Mouse (Mus musculus): ENCODE measurements around the gene Wdr4. TPM values are rescaled to one million over a fixed set of nuclear protein-coding genes. Genes with fewer than 3 reads are reported as not detected.

Gene Wdr4
- polyA plus RNA-seq (2012; rRNA removed), result 24.5 and 24.9 TPM in 2 replicates

- peak; percentile 90 for TF ChIP-seq POLR2A (IDR thresholded peaks at IDR 0.05; ENCODE audit: low read depth, low read length)
- TF ChIP-seq CTCF (IDR thresholded peaks at IDR 0.05; ENCODE audit: extremely low read depth, insufficient read depth, insufficient read length, insufficient replicate concordance), result no peak
Observed at GRCm38 (mm10) chr17:31519946-31520838, at the start of gene Wdr4, which contains the start of gene Ndufv3. TSS of gene Wdr4 (minus strand) at chr17:31519980. TSS of gene Ndufv3 (plus strand) at chr17:31520115.

GRCm38 (mm10) chr17:31566276-31566675, 46.5 kb upstream of the Wdr4 start:
- 79% methylated on average over 6 of the region's 6 CpGs for WGBS
- TF ChIP-seq POLR2A (IDR thresholded peaks at IDR 0.05; ENCODE audit: low read depth, low read length), result no peak
- TF ChIP-seq CTCF (IDR thresholded peaks at IDR 0.05; ENCODE audit: extremely low read depth, insufficient read depth, insufficient read length, insufficient replicate concordance), result no peak

More at GRCm38 (mm10) chr17:31519946-31520838, at the start of gene Wdr4, which contains the start of gene Ndufv3:
- Histone ChIP-seq H3K27ac (ENCODE audit: insufficient read depth, low read length) (peak within 1 kb of the TSS; percentile 71), H3K4me1 (ENCODE audit: control insufficient read depth, insufficient read depth, insufficient read length) (peaks cover 3% of the 10 kb centered on the region; the same call in 1 of the 2 replicates), H3K4me3 (ENCODE audit: extremely low read depth, insufficient read depth, insufficient read length) (peak within 1 kb of the TSS; percentile 78), H3K27me3 (ENCODE audit: control insufficient read depth, insufficient read depth, low read length) (no peaks in the 10 kb centered on the region), H3K36me3 (ENCODE audit: control insufficient read depth, insufficient read depth, low read length) (peaks cover 2% of the 10 kb centered on the region; the same call in 1 of the 2 replicates)
- under 1% methylated on average over 45 of the region's 45 CpGs for WGBS
- DNase-seq (ENCODE audit: low read depth in 1 of 2, low spot score in 2 of 2), result peak; percentile 99

GRCm38 (mm10) chr17:31565141-31566056, 45.6 kb upstream of the Wdr4 start:
- no peak for TF ChIP-seq POLR2A (IDR thresholded peaks at IDR 0.05; ENCODE audit: low read depth, low read length)
- no peak for TF ChIP-seq CTCF (IDR thresholded peaks at IDR 0.05; ENCODE audit: extremely low read depth, insufficient read depth, insufficient read length, insufficient replicate concordance)

More at GRCm38 (mm10) chr17:31566276-31566675, 46.5 kb upstream of the Wdr4 start:
- Histone ChIP-seq H3K27me3 (ENCODE audit: control insufficient read depth, insufficient read depth, low read length) (no peaks in the 10 kb centered on the region), H3K36me3 (ENCODE audit: control insufficient read depth, insufficient read depth, low read length) (no peaks in the 10 kb centered on the region), H3K4me3 (ENCODE audit: extremely low read depth, insufficient read depth, insufficient read length) (no peak overlapping the region), H3K4me1 (ENCODE audit: control insufficient read depth, insufficient read depth, insufficient read length) (peaks cover 9% of the 10 kb centered on the region; the same call in 1 of the 2 replicates), H3K27ac (ENCODE audit: insufficient read depth, low read length) (no peak overlapping the region)
- no peak for DNase-seq (ENCODE audit: low read depth in 1 of 2, low spot score in 2 of 2)

GRCm38 (mm10) chr17:31564858-31565140, 45.0 kb upstream of the Wdr4 start:
- Histone ChIP-seq H3K4me1 (ENCODE audit: control insufficient read depth, insufficient read depth, insufficient read length) (peaks cover 9% of the 10 kb centered on the region; the same call in 1 of the 2 replicates), H3K4me3 (ENCODE audit: extremely low read depth, insufficient read depth, insufficient read length) (peak overlapping the region; percentile 62), H3K27me3 (ENCODE audit: control insufficient read depth, insufficient read depth, low read length) (no peaks in the 10 kb centered on the region), H3K27ac (ENCODE audit: insufficient read depth, low read length) (peak overlapping the region; percentile 89), H3K36me3 (ENCODE audit: control insufficient read depth, insufficient read depth, low read length) (no peaks in the 10 kb centered on the region)
- 0% methylated on average over 7 of the region's 44 CpGs for WGBS
- TF ChIP-seq POLR2A (IDR thresholded peaks at IDR 0.05; ENCODE audit: low read depth, low read length), result no peak
- no peak for TF ChIP-seq CTCF (IDR thresholded peaks at IDR 0.05; ENCODE audit: extremely low read depth, insufficient read depth, insufficient read length, insufficient replicate concordance)
- no peak for DNase-seq (ENCODE audit: low read depth in 1 of 2, low spot score in 2 of 2)

More at GRCm38 (mm10) chr17:31565141-31566056, 45.6 kb upstream of the Wdr4 start:
- no peaks in the 10 kb centered on the region for H3K36me3 ChIP-seq (ENCODE audit: control insufficient read depth, insufficient read depth, low read length)
- peaks cover 9% of the 10 kb centered on the region; the same call in 1 of the 2 replicates for H3K4me1 ChIP-seq (ENCODE audit: control insufficient read depth, insufficient read depth, insufficient read length)
- H3K27me3 ChIP-seq (ENCODE audit: control insufficient read depth, insufficient read depth, low read length), result no peaks in the 10 kb centered on the region
- peak overlapping the region; percentile 62 for H3K4me3 ChIP-seq (ENCODE audit: extremely low read depth, insufficient read depth, insufficient read length)
- DNase-seq (ENCODE audit: low read depth in 1 of 2, low spot score in 2 of 2), result peak; percentile 28 to 62
- WGBS, result 1% methylated on average over 82 of the region's 88 CpGs
- H3K27ac ChIP-seq (ENCODE audit: insufficient read depth, low read length), result peak overlapping the region; percentile 89

- H3K4me3 ChIP-seq (ENCODE audit: extremely low read depth, insufficient read depth, insufficient read length), result peak within 1 kb of the TSS; percentile 74
- TF ChIP-seq CTCF (IDR thresholded peaks at IDR 0.05; ENCODE audit: extremely low read depth, insufficient read depth, insufficient read length, insufficient replicate concordance), result no peak
- no peak for TF ChIP-seq POLR2A (IDR thresholded peaks at IDR 0.05; ENCODE audit: low read depth, low read length)
- no peaks in the 10 kb centered on the region for H3K27me3 ChIP-seq (ENCODE audit: control insufficient read depth, insufficient read depth, low read length)
- H3K27ac ChIP-seq (ENCODE audit: insufficient read depth, low read length), result peak within 1 kb of the TSS; percentile 89
- peak; percentile 98 to 99 for DNase-seq (ENCODE audit: low read depth in 1 of 2, low spot score in 2 of 2)
- peaks cover 9% of the 10 kb centered on the region; the same call in 1 of the 2 replicates for H3K4me1 ChIP-seq (ENCODE audit: control insufficient read depth, insufficient read depth, insufficient read length)
- under 1% methylated on average over 47 of the region's 72 CpGs for WGBS
- no peaks in the 10 kb centered on the region for H3K36me3 ChIP-seq (ENCODE audit: control insufficient read depth, insufficient read depth, low read length)
Observed at GRCm38 (mm10) chr17:31564015-31564857, 44.5 kb upstream of the Wdr4 start, which contains the start of gene Pknox1. TSS of gene Pknox1 (plus strand) at chr17:31564734.

All from spleen, adult 2 months (tissue).